Comparison of ENCODE assay signal across 19 mouse cellular contexts in the genomic region with DNA sequence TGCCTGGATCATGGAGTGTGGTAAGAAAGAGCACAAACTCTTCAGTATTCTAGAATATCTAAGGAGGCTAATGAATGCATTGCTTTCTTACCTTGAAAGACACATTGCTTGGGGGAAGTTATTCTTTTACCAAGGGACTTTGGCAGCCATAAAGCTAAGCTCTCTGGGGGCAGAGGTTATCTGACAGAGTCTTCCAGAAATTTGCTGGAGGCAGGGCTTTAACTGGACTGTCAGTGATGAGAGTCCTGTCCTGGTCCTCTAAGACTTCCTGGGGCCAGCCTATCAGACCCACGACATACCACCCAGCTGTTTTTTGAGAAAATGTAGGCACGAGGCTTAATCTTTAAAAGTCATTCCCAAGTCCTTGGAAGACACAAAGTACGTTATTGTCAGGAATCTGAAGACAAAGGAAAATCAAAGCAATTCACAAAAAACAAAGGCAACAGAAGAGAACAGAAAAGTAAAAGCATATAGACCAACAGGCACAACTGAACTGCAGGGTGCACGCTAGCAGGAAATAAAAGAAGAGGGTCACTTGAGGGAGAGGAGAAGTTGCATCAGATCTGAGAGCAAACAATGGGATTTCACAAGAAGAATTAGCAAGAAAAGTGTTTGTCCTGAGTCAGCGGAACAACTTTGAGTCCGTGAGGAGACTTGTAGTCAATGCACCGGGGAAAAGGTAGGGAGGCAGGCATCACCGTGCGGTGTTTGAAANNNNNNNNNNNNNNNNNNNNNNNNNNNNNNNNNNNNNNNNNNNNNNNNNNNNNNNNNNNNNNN.
A peak's percentile ranks its signal among the peaks of the same experiment; 100 is the strongest.
DNase-seq lines count a peak whose midpoint lies in the region; ATAC-seq and TF ChIP-seq lines count a peak whose summit lies in the region.
"Had no signal": no experiment of that assay in that cellular context is flagged by ENCODE, and none has a peak within 500 bp of the region (broad histone marks: within the 10 kb centered on the region; RNA-seq: fewer than 3 reads in every experiment).

No protein-coding gene starts in this region.

- 26% methylated on average over 9 of the region's 9 CpGs for WGBS in liver, adult 2 months
- 42% methylated on average over 9 of the region's 9 CpGs for WGBS in liver, postnatal 0 days (ENCODE audit: insufficient replicate concordance)
- WGBS in intestine, embryonic 15.5 days, result 37% methylated on average over 9 of the region's 9 CpGs
- 32% methylated on average over 9 of the region's 9 CpGs for WGBS in lung, postnatal 0 days

- DNase-seq in liver, adult 2 months (ENCODE audit: extremely low read depth, low read depth, low spot score), result peak; percentile 38
- DNase-seq in liver, postnatal 0 days, result no peak
- peak; percentile 90 for DNase-seq in lung, postnatal 0 days (ENCODE audit: low spot score)
- peak; percentile 83 for DNase-seq in yolk sac, embryonic 10.5 days (ENCODE audit: low spot score)
- DNase-seq in gastrocnemius, adult 18-20 months (ENCODE audit: low spot score), result no peak
- DNase-seq in gastrocnemius, postnatal 36 days, result no peak
- DNase-seq: adrenal gland, postnatal 10 days; cerebellum, adult 9-11 months; gastrocnemius, postnatal 14 days; kidney, postnatal 10 days; thymus, postnatal 25 days had no signal

- ATAC-seq in liver, postnatal 0 days, result no peak
- peak; percentile 80 for ATAC-seq in intestine, embryonic 15.5 days
- peak; percentile 81 for ATAC-seq in lung, postnatal 0 days
- ATAC-seq: forebrain, embryonic 13.5 days; hindbrain, postnatal 0 days had no signal

- TF ChIP-seq POLR2A in liver, adult 2 months (IDR thresholded peaks at IDR 0.05; ENCODE audit: extremely low read depth, insufficient read depth, low read length), result no peak

- H3K4me3 ChIP-seq in liver, adult 2 months (ENCODE audit: insufficient read depth, low read depth, low read length), result no peak overlapping the region
- no peak overlapping the region for H3K4me3 ChIP-seq in liver, postnatal 0 days (ENCODE audit: low read depth, low read length)
- no peak overlapping the region for H3K4me3 ChIP-seq in intestine, embryonic 15.5 days (replicated peaks)
- no peak overlapping the region for H3K4me3 ChIP-seq in lung, postnatal 0 days (ENCODE audit: low read depth, low read length)
- H3K4me3 ChIP-seq: embryonic facial prominence, embryonic 12.5 days; erythroblast, embryonic 14.5 days; forebrain, embryonic 13.5 days; limb, embryonic 13.5 days; megakaryocyte, embryonic 14.5 days had no signal

- no peak for TF ChIP-seq CTCF in liver, adult 2 months (IDR thresholded peaks at IDR 0.05; ENCODE audit: low read depth, low read length)
- TF ChIP-seq CTCF in liver, postnatal 0 days (IDR thresholded peaks at IDR 0.05; ENCODE audit: low read depth), result no peak
- TF ChIP-seq CTCF in lung, postnatal 0 days (IDR thresholded peaks at IDR 0.05), result no peak

- no peaks in the 10 kb centered on the region for H3K36me3 ChIP-seq in liver, adult 2 months (ENCODE audit: control insufficient read depth, insufficient read depth, low read length)
- H3K36me3 ChIP-seq in liver, postnatal 0 days (replicated peaks; ENCODE audit: insufficient read depth, low read length), result no peaks in the 10 kb centered on the region
- no peaks in the 10 kb centered on the region for H3K36me3 ChIP-seq in intestine, embryonic 15.5 days
- no peaks in the 10 kb centered on the region for H3K36me3 ChIP-seq in lung, postnatal 0 days (ENCODE audit: insufficient read depth, low read length)
- H3K36me3 ChIP-seq: embryonic facial prominence, embryonic 12.5 days; limb, embryonic 13.5 days had no signal

- no peak overlapping the region for H3K4me2 ChIP-seq in liver, postnatal 0 days (ENCODE audit: low read depth, low read length)
- H3K4me2 ChIP-seq in intestine, embryonic 15.5 days (replicated peaks), result no peak overlapping the region; the same call in 1 of the 2 replicates
- no peak overlapping the region for H3K4me2 ChIP-seq in lung, postnatal 0 days (replicated peaks; ENCODE audit: low read depth, low read length)
- H3K4me2 ChIP-seq: embryonic facial prominence, embryonic 12.5 days; forebrain, embryonic 13.5 days; limb, embryonic 13.5 days had no signal

- H3K9ac ChIP-seq in liver, adult 2 months (ENCODE audit: low read depth, low read length), result no peak overlapping the region
- no peak overlapping the region for H3K9ac ChIP-seq in liver, postnatal 0 days (replicated peaks)
- H3K9ac ChIP-seq in intestine, embryonic 15.5 days, result no peak overlapping the region
- no peak overlapping the region for H3K9ac ChIP-seq in lung, postnatal 0 days (replicated peaks; ENCODE audit: low read depth)
- H3K9ac ChIP-seq: embryonic facial prominence, embryonic 12.5 days; forebrain, embryonic 13.5 days; limb, embryonic 13.5 days; liver, embryonic 14.5 days had no signal

- H3K9me3 ChIP-seq in liver, postnatal 0 days (ENCODE audit: low read length), result peaks cover 4% of the 10 kb centered on the region
- no peaks in the 10 kb centered on the region for H3K9me3 ChIP-seq in intestine, embryonic 15.5 days
- H3K9me3 ChIP-seq in lung, postnatal 0 days (ENCODE audit: low read length), result no peaks in the 10 kb centered on the region
- H3K9me3 ChIP-seq: embryonic facial prominence, embryonic 12.5 days; forebrain, embryonic 13.5 days; limb, embryonic 13.5 days had no signal

- no peak for TF ChIP-seq EP300 in liver, postnatal 0 days (IDR thresholded peaks at IDR 0.05; ENCODE audit: low read depth)
- TF ChIP-seq EP300 in lung, postnatal 0 days (IDR thresholded peaks at IDR 0.05), result peak; percentile 91

- no peak overlapping the region for H3K27ac ChIP-seq in liver, adult 2 months (replicated peaks; ENCODE audit: insufficient read depth, low read depth, low read length)
- H3K27ac ChIP-seq in liver, postnatal 0 days (ENCODE audit: low read depth), result no peak overlapping the region
- no peak overlapping the region for H3K27ac ChIP-seq in intestine, embryonic 15.5 days
- peak overlapping the region; percentile 43; the same call in 1 of the 2 replicates for H3K27ac ChIP-seq in lung, postnatal 0 days (ENCODE audit: low read length)
- H3K27ac ChIP-seq: embryonic facial prominence, embryonic 12.5 days; forebrain, embryonic 13.5 days; hindbrain, postnatal 0 days; limb, embryonic 13.5 days; liver, embryonic 14.5 days had no signal

- no peaks in the 10 kb centered on the region for H3K79me2 ChIP-seq in liver, adult 2 months (ENCODE audit: control insufficient read depth, insufficient read depth, low read length)

- intact Hi-C loops in gastrocnemius, postnatal 36 days (cut with DNase I), result no loop called here

- no peaks in the 10 kb centered on the region for H3K4me1 ChIP-seq in liver, adult 2 months (ENCODE audit: control insufficient read depth, insufficient read depth, low read length)
- H3K4me1 ChIP-seq in liver, postnatal 0 days (ENCODE audit: insufficient read depth), result no peaks in the 10 kb centered on the region; the same call in 1 of the 2 replicates
- no peaks in the 10 kb centered on the region for H3K4me1 ChIP-seq in intestine, embryonic 15.5 days (replicated peaks)
- H3K4me1 ChIP-seq in lung, postnatal 0 days (ENCODE audit: insufficient read depth, low read depth, low read length), result peaks cover 5% of the 10 kb centered on the region; the same call in 1 of the 2 replicates

- H3K27me3 ChIP-seq in liver, adult 2 months (ENCODE audit: control insufficient read depth, insufficient read depth, low read length), result no peaks in the 10 kb centered on the region
- H3K27me3 ChIP-seq in liver, postnatal 0 days (ENCODE audit: insufficient read depth, low read length), result no peaks in the 10 kb centered on the region
- no peaks in the 10 kb centered on the region for H3K27me3 ChIP-seq in intestine, embryonic 15.5 days (replicated peaks)
- H3K27me3 ChIP-seq in lung, postnatal 0 days (replicated peaks; ENCODE audit: insufficient read depth, low read length), result no peaks in the 10 kb centered on the region
- H3K27me3 ChIP-seq: embryonic facial prominence, embryonic 12.5 days; forebrain, embryonic 13.5 days; limb, embryonic 13.5 days; megakaryocyte, embryonic 14.5 days had no signal

Comparison
In these comparisons a context has a peak if more than half of its experiments do, and no peak if none do; other contexts are left out.
1. DNase-seq: peak in liver, adult 2 months (single experiment), lung, postnatal 0 days (single experiment) and yolk sac, embryonic 10.5 days (single experiment); none in liver, postnatal 0 days (single experiment), gastrocnemius, adult 18-20 months (single experiment) and gastrocnemius, postnatal 36 days (0 of 2).